Comparison of ENCODE assay signal across 1 mouse cellular context in the genomic region with DNA sequence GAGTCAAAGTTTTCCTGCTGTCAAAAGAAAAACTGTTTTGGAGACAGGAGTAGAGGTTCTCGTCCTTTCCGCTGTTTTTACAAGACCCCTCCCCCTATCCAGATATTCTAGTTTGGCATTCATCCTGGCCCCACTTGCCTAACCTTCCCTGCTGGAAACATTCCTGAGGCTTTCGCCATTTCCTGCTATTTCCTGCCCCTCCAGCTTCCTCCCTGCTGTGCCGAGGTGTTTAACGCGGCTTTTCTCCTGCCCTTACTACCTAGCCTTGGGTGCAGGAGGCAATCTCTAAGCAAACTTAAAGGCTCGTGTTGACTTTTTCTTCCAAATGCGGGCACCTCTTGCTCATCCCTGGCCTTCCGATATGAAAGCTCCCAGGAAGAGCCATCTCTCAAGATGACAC.
TF ChIP-seq lines count a peak whose summit lies in the region.

No protein-coding gene starts in this region.

TF ChIP-seq in CH12.LX, 34 proteins besides CTCF, POLR2A, EP300 and RAD21:
- TF ChIP-seq HCFC1 (IDR thresholded peaks at IDR 0.05; ENCODE audit: low read depth, low read length) (no peak), SIN3A (IDR thresholded peaks at IDR 0.05; ENCODE audit: low read length) (no peak), TCF12 (IDR thresholded peaks at IDR 0.05; ENCODE audit: low read depth, low read length) (no peak), USF2 (conservative IDR thresholded peaks at IDR 0.05; ENCODE audit: low read depth, low read length) (no peak), MAZ (IDR thresholded peaks at IDR 0.05; ENCODE audit: low read depth, low read length) (no peak), MEF2A (IDR thresholded peaks at IDR 0.05; ENCODE audit: borderline replicate concordance, low read depth, low read length) (no peak)
